ENCODE assay signal across 8 mouse cellular contexts in the genomic region with DNA sequence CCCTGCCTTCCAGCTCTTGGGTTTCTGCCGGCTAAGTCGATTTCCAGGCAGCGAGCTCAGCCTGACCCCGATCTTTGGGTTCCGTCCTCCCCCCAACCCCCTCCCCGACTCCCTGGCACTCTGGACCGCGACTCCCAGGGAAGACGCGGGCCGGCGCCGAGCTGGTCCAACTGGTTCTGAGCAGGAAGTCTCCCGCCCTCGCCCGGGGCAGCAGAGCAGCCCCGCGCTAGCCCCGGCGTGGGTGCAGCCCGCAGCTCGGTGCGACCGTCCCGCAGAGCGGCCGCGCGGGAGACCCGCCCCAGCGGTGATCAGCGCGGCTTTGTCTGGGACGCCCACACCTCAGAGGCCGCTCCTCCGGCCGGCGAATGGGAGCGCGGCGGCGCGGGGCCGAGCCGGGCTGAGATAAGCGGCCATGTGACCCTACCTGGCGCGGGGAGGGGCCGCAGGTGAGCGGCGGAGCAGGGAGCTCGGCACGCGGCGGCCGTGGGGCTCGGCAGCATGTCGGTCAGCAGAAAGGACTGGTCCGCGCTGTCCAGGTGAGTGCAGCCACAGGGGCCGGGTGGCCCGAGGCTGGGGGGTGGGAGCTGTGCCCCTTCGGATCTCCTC. TPM values are rescaled to one million over a fixed set of nuclear protein-coding genes. Genes with fewer than 3 reads are reported as not detected.
DNase-seq lines count a peak whose midpoint lies in the region; ATAC-seq and TF ChIP-seq lines count a peak whose summit lies in the region.

A gene (plus strand): TSS at position 118 of the 606 bp plus-strand sequence.

- no peaks in the 10 kb centered on the region for H3K36me3 ChIP-seq in liver, adult 2 months (ENCODE audit: control insufficient read depth, insufficient read depth, low read length)
- no peaks in the 10 kb centered on the region for H3K36me3 ChIP-seq in embryonic facial prominence, embryonic 12.5 days
- no peaks in the 10 kb centered on the region for H3K36me3 ChIP-seq in intestine, embryonic 16.5 days (ENCODE audit: control insufficient read depth, insufficient read depth, low read length)

- H3K4me3 ChIP-seq in liver, adult 2 months (ENCODE audit: insufficient read depth, low read depth, low read length), result peak within 1 kb of the TSS; percentile 60
- peak within 1 kb of the TSS; percentile 53 for H3K4me3 ChIP-seq in embryonic facial prominence, embryonic 12.5 days
- peak within 1 kb of the TSS; percentile 58 for H3K4me3 ChIP-seq in intestine, embryonic 16.5 days (ENCODE audit: low read length)

- TF ChIP-seq POLR2A in liver, adult 2 months (IDR thresholded peaks at IDR 0.05; ENCODE audit: extremely low read depth, insufficient read depth, low read length), result no peak

- H3K79me2 ChIP-seq in liver, adult 2 months (ENCODE audit: control insufficient read depth, insufficient read depth, low read length), result no peaks in the 10 kb centered on the region

- peaks cover 5% of the 10 kb centered on the region; the same call in 1 of the 2 replicates for H3K4me1 ChIP-seq in liver, adult 2 months (ENCODE audit: control insufficient read depth, insufficient read depth, low read length)
- peaks cover 4% of the 10 kb centered on the region; the same call in 1 of the 2 replicates for H3K4me1 ChIP-seq in embryonic facial prominence, embryonic 12.5 days
- peaks cover 21% of the 10 kb centered on the region for H3K4me1 ChIP-seq in intestine, embryonic 16.5 days (ENCODE audit: control insufficient read depth, insufficient read depth, low read length)

- peak; percentile 17; the same call in 1 of the 2 replicates for ATAC-seq in embryonic facial prominence, embryonic 12.5 days (ENCODE audit: insufficient number of reproducible peaks, insufficient read depth, low FRiP score, low TSS enrichment)
- ATAC-seq in intestine, embryonic 16.5 days, result peak; percentile 69
- ATAC-seq in granulocyte monocyte progenitor cell, adult 5-6 weeks (replicated peaks; ENCODE audit: poor library complexity, severe bottlenecking), result no peak; the same call in 1 of the 2 replicates

- DNase-seq in liver, adult 2 months (ENCODE audit: extremely low read depth, low read depth, low spot score), result peak; percentile 30
- no peak for DNase-seq in liver
- peak; percentile 69 to 75 for DNase-seq in lung, adult 18-20 months
- peak; percentile 60 for DNase-seq in retina, postnatal 1 day
- DNase-seq in right cerebral cortex, adult 2 months (ENCODE audit: low spot score in 2 of 2), result no peak

- no peaks in the 10 kb centered on the region for H3K9me3 ChIP-seq in embryonic facial prominence, embryonic 12.5 days
- no peaks in the 10 kb centered on the region for H3K9me3 ChIP-seq in intestine, embryonic 16.5 days (ENCODE audit: control insufficient read depth, low read length)

- 0 out of 2 replicates have a peak, but pooled peaks cover 3% of the 10 kb centered on the region for H3K27me3 ChIP-seq in liver, adult 2 months (ENCODE audit: control insufficient read depth, insufficient read depth, low read length)
- H3K27me3 ChIP-seq in embryonic facial prominence, embryonic 12.5 days, result peaks cover 51% of the 10 kb centered on the region
- H3K27me3 ChIP-seq in intestine, embryonic 16.5 days (replicated peaks; ENCODE audit: control insufficient read depth, insufficient read depth, low read length), result peaks cover 7% of the 10 kb centered on the region; the same call in 1 of the 2 replicates

- no peak for TF ChIP-seq CTCF in liver, adult 2 months (IDR thresholded peaks at IDR 0.05; ENCODE audit: low read depth, low read length)

- 1% methylated on average over 63 of the region's 63 CpGs for WGBS in liver, adult 2 months
- 1% methylated on average over 63 of the region's 63 CpGs for WGBS in embryonic facial prominence, embryonic 12.5 days
- WGBS in intestine, embryonic 16.5 days, result 1% methylated on average over 63 of the region's 63 CpGs

- H3K9ac ChIP-seq in liver, adult 2 months (ENCODE audit: low read depth, low read length), result peak within 1 kb of the TSS; percentile 71
- peak within 1 kb of the TSS; percentile 55 for H3K9ac ChIP-seq in embryonic facial prominence, embryonic 12.5 days
- peak within 1 kb of the TSS; percentile 84 for H3K9ac ChIP-seq in intestine, embryonic 16.5 days (ENCODE audit: low read depth, low read length)

- H3K27ac ChIP-seq in liver, adult 2 months (replicated peaks; ENCODE audit: insufficient read depth, low read depth, low read length), result peak within 1 kb of the TSS; percentile 2; the same call in 1 of the 2 replicates
- no peak within 1 kb of the TSS for H3K27ac ChIP-seq in embryonic facial prominence, embryonic 12.5 days
- peak within 1 kb of the TSS; percentile 97 for H3K27ac ChIP-seq in intestine, embryonic 16.5 days (ENCODE audit: low read length)

- H3K4me2 ChIP-seq in embryonic facial prominence, embryonic 12.5 days (replicated peaks), result peak within 1 kb of the TSS; percentile 97
- peak within 1 kb of the TSS; percentile 85 for H3K4me2 ChIP-seq in intestine, embryonic 16.5 days (ENCODE audit: low read depth, low read length)

RNA-seq across cellular contexts. Expression of the gene that starts here (rescaled TPM):
- 0.54 and 0.55 TPM in 2 replicates for total RNA-seq in liver, adult 2 months (2014; rRNA removed)
- 3.4 and 6.4 TPM in 2 replicates for polyA plus RNA-seq in liver, adult 2 months (2012; rRNA removed)
- polyA plus RNA-seq in embryonic facial prominence, embryonic 12.5 days (2016; fragmentation: Nextera tagmentation; extraction: Ambion mirVana), result 6.6 TPM in 2 replicates
- 260 and 283 TPM in 2 replicates for polyA plus RNA-seq in intestine, embryonic 16.5 days (2015; fragmentation: Nextera tagmentation; extraction: Ambion mirVana)
- not detected in 2 replicates for total RNA-seq in granulocyte monocyte progenitor cell, adult 5-6 weeks (2014; fragmentation: Nextera tagmentation)
- not detected in 2 replicates for total RNA-seq in granulocyte monocyte progenitor cell, adult 5-6 weeks (2017)

Comparison
In these comparisons a context has a peak if more than half of its experiments do, and no peak if none do; other contexts are left out.
1. RNA of the gene that starts here (polyA plus RNA-seq): 260 to 283 TPM in intestine, embryonic 16.5 days; 6.6 TPM in embryonic facial prominence, embryonic 12.5 days and 3.4 to 6.4 TPM in liver, adult 2 months; every median in the first group is over 10 times any median in the second.
2. DNase-seq: peak in liver, adult 2 months (single experiment), lung, adult 18-20 months (2 of 2) and retina, postnatal 1 day (single experiment); none in liver (single experiment) and right cerebral cortex, adult 2 months (0 of 2).
3. Peak in every context shown above with its lines, with median percentiles within 50 percentile points of each other: H3K4me3 ChIP-seq and H3K9ac ChIP-seq.